Mouse (Mus musculus): Measurements from ENCODE around the gene Smoc2.

- TF ChIP-seq CTCF (IDR thresholded peaks at IDR 0.05; ENCODE audit: low read depth, low read length): no peak
- no peak for TF ChIP-seq POLR2A (IDR thresholded peaks at IDR 0.05; ENCODE audit: borderline replicate concordance, low read depth, low read length)
Measured at GRCm38 (mm10) chr17:14400960-14401359, 121.7 kb downstream of the Smoc2 start.

Measured in bone marrow macrophage, adult 2 months (primary cell).